Mouse (Mus musculus) forebrain, embryonic 10.5 days (tissue): Measurements from ENCODE around the gene Xpr1. TPM values are rescaled to one million over a fixed set of nuclear protein-coding genes. Genes with fewer than 3 reads are reported as not detected.

Experiments
- DNase-seq: peaks from one replicate; pipeline ENCODE4 v3.0.0-alpha.2; 2017; ENCODE audit warnings: low spot score; ENCODE audit errors: extremely low spot score
- H3K27ac ChIP-seq: fragments of 300-500 bp; sonication (generic); 2 replicates; pipeline ENCODE4 v1.5.1; 2016; ENCODE audit warnings: mild to moderate bottlenecking
- H3K27me3 ChIP-seq: fragments of 300-500 bp; sonication (generic); 2 replicates; pipeline ENCODE4 v1.6.1; 2016; ENCODE audit warnings: mild to moderate bottlenecking; ENCODE audit not compliant: poor library complexity, severe bottlenecking
- H3K36me3 ChIP-seq: fragments of 300-500 bp; sonication (generic); replicated peaks from 2 replicates; pipeline ENCODE4 v1.6.1; 2016; ENCODE audit warnings: mild to moderate bottlenecking, moderate library complexity
- H3K4me1 ChIP-seq: fragments of 300-500 bp; sonication (generic); 2 replicates; pipeline ENCODE4 v1.6.1; 2016
- H3K4me3 ChIP-seq: fragments of 300-500 bp; sonication (generic); 2 replicates; pipeline ENCODE4 v1.5.1; 2016; ENCODE audit warnings: mild to moderate bottlenecking, moderate library complexity
- H3K9me3 ChIP-seq: fragments of 300-500 bp; sonication (generic); 2 replicates; pipeline ENCODE4 v1.6.1; 2016; ENCODE audit warnings: mild to moderate bottlenecking, moderate library complexity
- WGBS: fragments of 180-500 bp; shearing (Covaris S2); methylation state at CpG from one replicate; pipeline ENCODE4 v1.1.7; 2016; 5-methylcytosine and 5-hydroxymethylcytosine counted together
- microRNA-seq: library from miRNA; unstranded; fragments of <30 nt; microRNA quantifications from one replicate; pipeline ENCODE4, GENCODE M21; 2017
- polyA plus RNA-seq: library from polyadenylated mRNA; unstranded; fragments of >200 nt; fragmentation: Nextera tagmentation; extraction: Ambion mirVana; gene quantifications from 2 replicates; pipeline ENCODE4 v1.2.1, GENCODE M21; 2016

Xpr1 gene
- polyA plus RNA-seq, 1 experiment from 2014 or later = 11.2 TPM

DNA sequence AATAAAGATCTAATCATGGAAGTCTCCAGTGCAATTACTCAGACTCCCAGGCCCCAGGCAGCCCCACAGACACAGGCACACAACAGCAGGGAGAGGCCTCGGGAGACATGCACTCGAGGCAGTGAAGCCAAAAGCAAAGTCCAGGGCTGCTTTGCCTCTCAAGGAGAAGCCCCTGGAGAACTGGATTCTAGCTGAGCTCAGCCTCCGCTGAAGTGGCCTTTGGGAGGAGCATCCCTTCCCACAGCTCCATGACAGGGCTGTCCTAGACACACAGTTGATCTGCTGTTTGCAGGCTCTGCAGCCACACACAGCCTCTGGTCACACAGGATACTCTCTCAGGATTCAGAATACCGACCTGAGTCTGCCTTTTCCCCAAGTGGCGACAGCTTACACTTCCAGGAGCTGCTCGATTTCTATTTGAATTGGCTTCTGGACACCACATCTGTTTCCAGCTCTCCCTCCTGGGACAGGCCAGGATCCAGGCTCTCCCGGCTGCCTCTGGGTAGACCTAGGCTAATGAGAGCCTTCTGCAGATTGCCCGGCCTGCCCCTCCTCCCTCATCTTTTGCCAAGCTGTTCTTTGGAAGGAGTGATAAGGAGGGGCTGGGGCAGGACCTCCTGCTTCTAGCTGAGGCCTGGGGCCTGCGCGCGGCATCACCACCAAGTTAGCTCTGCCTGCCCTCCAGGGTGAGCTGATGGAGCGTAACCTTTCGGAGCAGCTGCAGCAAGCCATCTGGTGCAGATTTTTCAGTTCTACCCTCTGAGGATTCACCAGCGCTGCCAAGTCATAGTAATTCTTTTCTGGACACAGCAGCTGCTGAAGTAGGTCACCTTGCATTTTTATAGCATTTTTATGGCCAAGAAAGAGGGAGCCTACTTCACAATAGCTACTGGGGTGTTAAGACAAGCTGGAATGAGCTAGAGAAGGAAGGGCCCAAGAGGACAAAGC lies 187.5 kb downstream of the Xpr1 start:
- H3K27me3 ChIP-seq = 0 out of 2 replicates have a peak, but pooled peaks cover 4% of the 10 kb centered on the region
- H3K36me3 ChIP-seq = peaks cover 11% of the 10 kb centered on the region
- no peak overlapping the region for H3K4me3 ChIP-seq
- WGBS = 31% methylated on average over 14 of the region's 14 CpGs
- H3K27ac ChIP-seq = peak overlapping the region; percentile 87
- peak; percentile 52 for DNase-seq
- no peaks in the 10 kb centered on the region for H3K9me3 ChIP-seq
- peaks cover 77% of the 10 kb centered on the region for H3K4me1 ChIP-seq

Small RNA genes within 50 kb of the gene (microRNA-seq; reads per million reads assigned to microRNA genes)
- not detected for gene Gm22569

Other genes starting within 250 kb of the Xpr1 start
- 3.6 and 4.4 TPM in 2 replicates for gene BC034090, start 173.0 kb downstream of the Xpr1 start, polyA plus RNA-seq
- 72.5 and 73.2 TPM in 2 replicates for gene Acbd6, start 140.7 kb upstream of the Xpr1 start, polyA plus RNA-seq